Mouse (Mus musculus) forebrain, embryonic 14.5 days (tissue): ENCODE results near the gene Alox5. TPM values are rescaled to one million over a fixed set of nuclear protein-coding genes. Genes with fewer than 3 reads are reported as not detected.

ENCODE experiments used
- ATAC-seq: fragments of 200-750 bp; cut with Nextera tagmentation; 2 replicates; pipeline ENCODE4 v1.8.0; 2017; ENCODE audit warnings: mild to moderate bottlenecking, moderate library complexity
- DNase-seq: peaks from one replicate; pipeline ENCODE4 v3.0.0-alpha.2; 2015; ENCODE audit warnings: low spot score
- H3K27ac ChIP-seq: fragments of 300-500 bp; sonication (generic); 2 replicates; pipeline ENCODE4 v1.5.1; 2014; ENCODE audit warnings: low read depth, mild to moderate bottlenecking, control low read depth, low read length, moderate library complexity
- H3K27me3 ChIP-seq: fragments of 300-500 bp; sonication (generic); replicated peaks from 2 replicates; pipeline ENCODE4 v1.6.1; 2014; ENCODE audit warnings: low read length, control low read depth, mixed read lengths; ENCODE audit not compliant: control insufficient read depth, insufficient read depth
- H3K36me3 ChIP-seq: fragments of 300-500 bp; sonication (generic); 2 replicates; pipeline ENCODE4 v1.6.1; 2014; ENCODE audit warnings: low read length, control low read depth; ENCODE audit not compliant: control insufficient read depth, insufficient read depth
- H3K4me1 ChIP-seq: fragments of 300-500 bp; sonication (generic); 2 replicates; pipeline ENCODE4 v1.6.1; 2014; ENCODE audit warnings: antibody characterized with exemption, low read length, control low read depth; ENCODE audit not compliant: control insufficient read depth, insufficient read depth
- H3K4me2 ChIP-seq: fragments of 300-500 bp; sonication (generic); 2 replicates; pipeline ENCODE4 v1.6.1; 2014; ENCODE audit warnings: mild to moderate bottlenecking, control low read depth, low read length
- H3K4me3 ChIP-seq: fragments of 300-500 bp; sonication (generic); 2 replicates; pipeline ENCODE4 v1.5.1; 2014; ENCODE audit warnings: low read depth, low read length, control low read depth
- H3K9ac ChIP-seq: fragments of 300-500 bp; sonication (generic); 2 replicates; pipeline ENCODE4 v1.6.1; 2014; ENCODE audit warnings: mild to moderate bottlenecking, low read length, control low read depth, moderate library complexity
- H3K9me3 ChIP-seq: fragments of 300-500 bp; sonication (generic); replicated peaks from 2 replicates; pipeline ENCODE4 v1.6.1; 2016; ENCODE audit warnings: low read length, control low read depth, mixed read lengths; ENCODE audit not compliant: control insufficient read depth
- WGBS: fragments of 180-500 bp; shearing (Covaris S2); extraction: QIAGEN DNeasy Blood & Tissue Kit; methylation state at CpG from one replicate; pipeline ENCODE4 v1.1.7; 2014; 5-methylcytosine and 5-hydroxymethylcytosine counted together
- polyA plus RNA-seq: library from polyadenylated mRNA; unstranded; fragments of >200 nt; fragmentation: Nextera tagmentation; extraction: Ambion mirVana; gene quantifications from 2 replicates; pipeline ENCODE4 v1.2.1, GENCODE M21; 2014

Alox5 gene
- polyA plus RNA-seq, 1 experiment from 2014 or later = 0.50 TPM

DNA sequence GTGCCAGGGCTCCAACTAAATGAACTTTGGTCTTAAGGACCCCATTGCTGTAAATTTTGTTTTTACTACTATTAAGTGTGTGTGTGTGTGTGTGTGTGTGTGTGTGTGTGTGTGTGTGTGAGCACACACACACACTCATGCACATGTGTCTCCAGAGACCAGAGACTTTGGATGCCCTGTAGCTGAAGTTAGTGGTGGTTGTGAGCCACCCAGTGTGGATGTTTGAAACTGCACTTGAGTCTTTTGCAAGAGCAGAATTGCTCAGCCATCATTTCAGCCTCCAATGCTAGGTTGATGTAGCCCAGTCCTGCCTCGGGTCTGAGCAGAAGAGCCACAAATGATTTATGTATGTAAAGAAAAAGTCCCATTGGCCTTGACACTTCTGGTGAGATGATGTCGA, 37.3 kb downstream of the Alox5 start:
- DNase-seq (peak; percentile 22), ATAC-seq (no peak)
- Histone ChIP-seq H3K9ac (no peak overlapping the region), H3K4me3 (no peak overlapping the region), H3K36me3 (no peaks in the 10 kb centered on the region), H3K9me3 (no peaks in the 10 kb centered on the region), H3K4me1 (no peaks in the 10 kb centered on the region), H3K27me3 (no peaks in the 10 kb centered on the region), H3K27ac (no peak overlapping the region), H3K4me2 (no peak overlapping the region)
- WGBS = 65% methylated on average over 2 of the region's 2 CpGs

DNA sequence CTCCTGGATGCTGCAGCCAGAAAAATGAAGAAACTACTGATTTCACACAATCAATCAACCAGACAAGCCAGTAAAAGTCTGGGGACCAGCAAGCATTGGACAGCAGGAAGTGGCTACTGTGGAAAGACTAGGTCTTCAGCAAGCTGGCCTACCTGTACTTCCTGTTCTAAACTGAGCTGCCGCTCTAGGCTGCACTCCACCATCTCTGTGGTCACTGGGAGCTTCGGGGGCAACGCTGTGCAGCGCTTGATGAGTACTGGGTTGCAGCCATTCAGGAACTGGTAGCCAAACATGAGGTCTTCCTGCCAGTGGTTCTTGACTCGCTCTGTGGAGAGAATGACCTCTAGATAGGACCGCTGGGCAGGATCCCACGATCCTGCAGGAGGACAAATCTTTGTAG, 38.0 kb downstream of the Alox5 start:
- Histone ChIP-seq H3K4me3 (no peak overlapping the region), H3K9me3 (no peaks in the 10 kb centered on the region), H3K4me2 (no peak overlapping the region), H3K36me3 (no peaks in the 10 kb centered on the region), H3K9ac (no peak overlapping the region), H3K27ac (no peak overlapping the region), H3K27me3 (no peaks in the 10 kb centered on the region), H3K4me1 (no peaks in the 10 kb centered on the region)
- no peak for DNase-seq
- no peak for ATAC-seq
- 93% methylated on average over 7 of the region's 7 CpGs for WGBS

DNA sequence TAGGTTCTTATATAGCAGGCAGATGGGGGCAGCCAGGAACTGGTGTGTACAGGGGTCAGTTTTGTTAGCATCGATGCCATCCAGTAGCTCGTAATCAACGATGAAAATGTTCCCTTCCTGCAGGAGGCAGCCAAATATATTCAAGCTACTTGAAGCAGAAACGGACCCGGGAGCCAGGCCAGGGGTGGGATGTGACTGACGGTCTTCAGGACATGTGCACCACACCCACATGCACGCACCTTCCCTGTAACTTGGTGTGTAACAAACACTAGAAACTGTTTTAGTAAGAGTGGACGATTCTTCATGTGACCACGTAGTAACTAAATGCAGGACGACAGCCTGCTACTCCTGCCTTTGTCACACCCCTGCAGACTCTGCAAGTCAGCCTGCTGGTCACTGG, 40.7 kb downstream of the Alox5 start:
- Histone ChIP-seq H3K36me3 (no peaks in the 10 kb centered on the region), H3K27me3 (no peaks in the 10 kb centered on the region), H3K4me2 (no peak overlapping the region), H3K9ac (no peak overlapping the region), H3K27ac (no peak overlapping the region), H3K4me3 (no peak overlapping the region), H3K4me1 (no peaks in the 10 kb centered on the region), H3K9me3 (no peaks in the 10 kb centered on the region)
- ATAC-seq (no peak), DNase-seq (no peak)
- 77% methylated on average over 10 of the region's 10 CpGs for WGBS

DNA sequence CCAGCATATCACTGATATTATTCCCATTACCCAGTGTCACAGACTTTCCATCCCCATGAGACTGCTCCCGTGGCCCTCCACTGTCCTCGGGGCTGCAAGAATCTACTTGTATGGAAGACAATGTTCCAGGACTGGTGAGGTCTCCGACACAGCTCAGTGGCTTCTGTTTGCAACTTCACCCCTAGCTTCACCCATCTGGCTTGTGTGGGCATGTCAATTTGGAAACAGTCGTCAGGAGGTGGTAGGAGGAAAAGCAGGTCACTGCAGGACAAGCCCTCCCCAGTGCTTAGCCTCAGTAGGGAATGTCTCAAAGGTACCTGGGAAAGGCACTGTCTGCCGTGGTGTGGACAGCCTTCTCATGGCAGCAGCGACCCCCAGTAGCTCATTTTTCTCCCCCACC, 41.3 kb downstream of the Alox5 start:
- H3K27ac ChIP-seq = no peak overlapping the region
- ATAC-seq = no peak
- no peaks in the 10 kb centered on the region for H3K9me3 ChIP-seq
- H3K9ac ChIP-seq = no peak overlapping the region
- WGBS = 83% methylated on average over 6 of the region's 6 CpGs
- no peaks in the 10 kb centered on the region for H3K4me1 ChIP-seq
- no peak overlapping the region for H3K4me2 ChIP-seq
- no peak for DNase-seq
- no peaks in the 10 kb centered on the region for H3K27me3 ChIP-seq
- no peak overlapping the region for H3K4me3 ChIP-seq
- no peaks in the 10 kb centered on the region for H3K36me3 ChIP-seq

DNA sequence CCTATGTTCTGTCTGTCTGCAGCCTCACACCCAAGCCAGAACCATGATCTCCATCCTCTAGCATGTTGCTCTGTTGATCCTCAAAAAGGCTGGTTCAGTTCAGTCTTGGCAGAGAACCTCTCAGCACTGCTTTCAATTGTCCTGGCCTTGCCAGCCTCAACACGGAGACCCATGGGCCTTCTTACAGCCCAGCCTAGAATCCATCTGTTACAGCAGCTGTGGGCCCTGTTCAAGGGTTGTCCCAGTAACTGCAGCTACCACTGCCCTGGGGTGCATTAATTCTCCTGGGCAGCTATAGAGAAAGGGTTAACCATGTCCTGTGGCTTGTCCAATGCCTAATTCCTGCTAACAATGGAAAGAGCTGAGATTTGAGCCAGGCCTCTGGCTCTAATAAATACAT, 42.5 kb downstream of the Alox5 start:
- no peak overlapping the region for H3K9ac ChIP-seq
- no peak for ATAC-seq
- 71% methylated on average over 1 of the region's 1 CpGs for WGBS

DNA sequence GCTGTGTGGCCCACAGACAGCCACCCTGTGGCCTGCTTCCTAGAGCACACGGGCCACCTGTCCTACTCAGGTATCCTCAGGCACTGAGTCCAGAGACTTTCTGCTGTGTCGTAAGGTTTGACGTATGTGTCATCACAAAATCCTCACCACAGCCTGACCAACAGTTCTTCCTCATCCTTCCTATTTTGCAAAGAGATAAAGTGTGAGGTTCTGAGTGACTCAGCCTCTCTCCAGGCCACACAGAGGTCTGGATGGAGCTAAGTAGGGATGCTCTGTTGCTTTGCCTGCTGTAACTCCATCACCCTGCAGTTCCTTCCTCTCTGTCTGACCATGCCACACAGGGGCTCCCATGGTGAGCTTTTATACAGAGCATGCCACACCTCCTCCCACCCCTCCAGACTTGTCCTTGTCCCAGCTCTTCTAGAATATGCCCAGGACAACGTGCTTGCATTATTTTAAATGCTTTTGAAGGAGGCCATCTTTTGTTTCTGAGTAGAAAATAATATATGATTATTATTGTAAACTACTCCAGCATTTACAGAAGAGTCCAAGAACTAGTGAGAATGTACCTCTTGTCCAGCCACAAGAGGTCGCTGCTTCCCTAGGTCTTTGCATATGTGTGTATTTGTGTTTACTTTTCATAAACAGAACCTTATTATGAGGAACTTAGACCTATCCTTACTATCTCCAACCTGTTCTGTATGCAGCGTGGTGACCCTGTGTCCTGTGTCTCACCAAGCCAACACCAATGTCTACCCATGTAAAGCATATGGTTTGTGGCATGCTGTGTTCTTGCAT, 43.3 kb downstream of the Alox5 start:
- Histone ChIP-seq H3K9ac (no peak overlapping the region), H3K4me1 (no peaks in the 10 kb centered on the region), H3K4me2 (no peak overlapping the region), H3K9me3 (no peaks in the 10 kb centered on the region), H3K36me3 (no peaks in the 10 kb centered on the region), H3K4me3 (no peak overlapping the region), H3K27ac (no peak overlapping the region), H3K27me3 (no peaks in the 10 kb centered on the region)
- 65% methylated on average over 6 of the region's 6 CpGs for WGBS
- DNase-seq (no peak), ATAC-seq (no peak)

More for the DNA sequence above, 42.5 kb downstream of the Alox5 start:
- Histone ChIP-seq H3K36me3 (no peaks in the 10 kb centered on the region), H3K9me3 (no peaks in the 10 kb centered on the region), H3K4me2 (no peak overlapping the region), H3K4me1 (no peaks in the 10 kb centered on the region), H3K27me3 (no peaks in the 10 kb centered on the region), H3K27ac (no peak overlapping the region), H3K4me3 (no peak overlapping the region)
- no peak for DNase-seq

DNA sequence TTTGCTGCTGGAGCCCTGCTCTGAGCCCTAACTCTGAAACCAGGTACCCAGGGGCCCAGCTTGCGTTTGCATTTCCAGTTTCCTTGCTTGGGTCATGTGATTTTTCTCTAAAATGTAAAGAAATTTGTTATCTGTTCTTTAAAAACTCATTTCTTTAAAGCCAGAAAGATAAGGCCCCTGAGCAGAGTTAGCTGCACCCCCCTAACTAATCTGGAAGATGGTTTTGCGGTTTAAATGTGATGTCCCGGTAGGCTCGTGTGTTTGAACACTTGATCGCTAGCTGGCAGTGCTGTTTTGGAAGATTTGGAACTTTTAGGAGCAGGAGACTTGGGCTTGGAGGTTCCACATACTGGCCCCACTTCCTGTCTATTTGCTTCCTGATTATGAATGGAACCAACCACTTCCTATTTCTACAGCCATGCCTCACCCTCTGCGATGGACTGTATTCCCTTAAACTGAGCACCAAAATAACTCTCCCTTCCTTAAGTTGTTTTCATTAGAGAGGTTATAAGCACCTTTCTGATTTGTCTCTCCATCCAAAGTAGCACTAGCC, 44.9 kb downstream of the Alox5 start:
- H3K27ac ChIP-seq = no peak overlapping the region
- H3K4me2 ChIP-seq = no peak overlapping the region
- no peak for DNase-seq
- no peaks in the 10 kb centered on the region for H3K36me3 ChIP-seq
- no peaks in the 10 kb centered on the region for H3K4me1 ChIP-seq
- WGBS = 89% methylated on average over 6 of the region's 6 CpGs
- H3K9me3 ChIP-seq = no peaks in the 10 kb centered on the region
- ATAC-seq = no peak
- H3K4me3 ChIP-seq = no peak overlapping the region
- H3K27me3 ChIP-seq = no peaks in the 10 kb centered on the region
- H3K9ac ChIP-seq = no peak overlapping the region

DNA sequence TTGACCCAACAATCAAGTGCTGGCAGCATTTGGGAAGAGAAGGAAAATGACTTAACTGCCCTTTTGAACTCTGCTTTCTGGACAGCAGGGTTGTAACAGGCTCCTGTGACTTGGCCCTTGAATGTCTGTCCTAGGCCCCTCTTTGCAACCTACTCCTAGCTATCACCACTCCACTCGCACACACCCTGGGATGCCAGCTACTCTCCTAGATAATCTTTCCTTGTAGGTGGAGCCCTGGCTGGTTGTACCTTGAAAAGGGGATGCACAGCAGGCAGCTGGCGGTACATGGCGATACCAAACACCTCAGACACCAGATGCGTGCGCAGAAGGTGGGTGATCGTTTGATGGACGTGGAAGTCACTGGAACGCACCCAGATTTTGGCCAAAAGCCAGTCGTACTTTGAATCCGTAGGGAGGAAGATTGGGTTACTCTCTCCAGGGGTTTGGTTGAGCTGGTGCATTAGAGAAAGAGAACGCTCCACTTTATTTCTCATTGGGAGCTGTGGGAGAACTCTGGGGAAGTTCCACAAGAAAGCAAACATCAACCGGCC, 45.8 kb downstream of the Alox5 start:
- Histone ChIP-seq H3K9me3 (no peaks in the 10 kb centered on the region), H3K36me3 (no peaks in the 10 kb centered on the region), H3K27ac (no peak overlapping the region), H3K27me3 (no peaks in the 10 kb centered on the region), H3K4me1 (no peaks in the 10 kb centered on the region), H3K9ac (no peak overlapping the region), H3K4me2 (no peak overlapping the region), H3K4me3 (no peak overlapping the region)
- 85% methylated on average over 12 of the region's 12 CpGs for WGBS
- no peak for ATAC-seq
- no peak for DNase-seq
